Mouse (Mus musculus): ENCODE measurements at regions not wholly inside any gene's neighbourhood (a gene's known extent, or its start where the extent isn't known, plus 50 kb on each side); places are given as distances from the start of the nearest gene placed in this dataset.
A peak's percentile ranks its signal among the peaks of the same experiment; 100 is the strongest.

DNA sequence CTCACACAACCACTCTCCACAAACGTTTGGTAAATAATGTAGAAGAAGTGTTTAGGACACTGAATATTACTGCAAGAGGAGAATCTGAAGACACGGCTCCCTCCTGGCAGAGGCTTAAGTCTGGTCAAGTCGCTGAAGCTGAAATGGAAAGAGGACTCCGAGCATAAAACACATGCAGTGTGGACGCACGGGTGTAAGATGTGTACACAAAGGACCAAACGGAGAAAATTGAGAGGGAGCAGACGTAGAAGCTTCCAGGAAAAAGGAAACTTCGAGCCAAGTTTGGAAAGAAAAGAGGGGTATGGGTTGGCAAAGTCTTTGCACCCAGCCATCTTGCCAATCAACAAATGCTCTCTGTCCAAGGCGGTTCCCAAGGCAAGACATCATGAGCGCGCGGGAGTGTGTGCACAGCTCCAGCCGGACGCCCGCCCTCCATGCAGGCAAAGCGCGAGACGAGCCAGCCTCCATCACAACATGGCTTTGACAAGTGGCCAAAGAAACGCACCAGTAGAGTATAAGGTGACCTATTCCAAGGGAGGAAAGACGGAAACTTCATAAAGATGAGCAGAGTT lies 465.0 kb upstream of the Pou3f3 start:
- DNase-seq (ENCODE audit: low spot score in 2 of 2): no peak

DNA sequence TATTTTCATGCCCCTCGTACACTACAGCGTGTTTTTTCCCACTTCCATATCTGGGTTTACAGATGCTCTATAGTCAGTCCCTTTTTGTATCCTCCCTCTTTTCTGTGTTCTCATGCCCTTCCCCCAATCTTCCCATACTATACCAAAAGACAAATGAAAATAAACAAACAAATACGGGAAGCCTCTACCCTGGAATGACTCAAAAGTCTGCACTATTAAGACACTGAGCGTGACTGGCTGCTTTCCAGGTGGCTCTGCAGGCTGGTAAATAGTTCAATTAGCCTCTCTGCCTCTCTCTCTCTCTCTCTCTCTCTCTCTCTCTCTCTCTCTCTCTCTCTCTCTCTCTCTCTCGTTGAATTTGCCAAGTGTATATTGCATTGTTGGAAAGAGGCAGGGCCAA lies 464.5 kb upstream of the Pou3f3 start:
- no peak for DNase-seq (ENCODE audit: low spot score in 2 of 2)

- no peak for DNase-seq (ENCODE audit: low spot score in 2 of 2)
Measured at GRCm38 (mm10) chr1:42231897-42232296, 463.7 kb upstream of the Pou3f3 start.

GRCm38 (mm10) chr1:42232716-42233115 lies 462.9 kb upstream of the Pou3f3 start:
- DNase-seq (ENCODE audit: low spot score in 2 of 2): no peak

DNA sequence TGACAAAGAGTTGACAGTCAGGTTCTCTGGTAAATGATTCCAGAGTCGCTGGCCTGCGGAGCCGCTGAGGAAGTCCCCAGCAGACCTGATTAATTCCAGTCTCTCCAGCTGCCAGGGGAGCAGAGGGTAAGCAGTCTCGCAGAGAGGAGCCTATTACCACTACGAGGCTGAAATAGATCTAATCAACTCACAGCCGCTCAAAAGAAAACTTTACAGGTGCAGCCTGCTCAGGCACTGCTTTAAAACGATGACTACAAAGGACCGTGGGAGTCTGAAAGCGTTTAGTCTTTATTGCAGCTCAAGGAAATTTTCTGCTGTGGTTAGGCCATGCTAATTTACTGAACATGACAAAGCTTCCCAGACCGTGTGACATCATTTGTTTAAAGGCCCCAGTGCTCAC lies 462.3 kb upstream of the Pou3f3 start:
- DNase-seq (ENCODE audit: low spot score in 2 of 2): no peak

GRCm38 (mm10) chr1:42236466-42237010 lies 459.0 kb upstream of the Pou3f3 start:
- DNase-seq (ENCODE audit: low spot score in 2 of 2): no peak

- DNase-seq (ENCODE audit: low spot score in 2 of 2): no peak
Measured at GRCm38 (mm10) chr1:42238408-42238807, 457.2 kb upstream of the Pou3f3 start.

GRCm38 (mm10) chr1:42241172-42241571 lies 454.4 kb upstream of the Pou3f3 start:
- no peak for DNase-seq (ENCODE audit: low spot score in 2 of 2)

- DNase-seq (ENCODE audit: low spot score in 2 of 2): no peak
Measured at GRCm38 (mm10) chr1:42241601-42242220, 453.9 kb upstream of the Pou3f3 start.

GRCm38 (mm10) chr1:42242586-42243457 lies 452.7 kb upstream of the Pou3f3 start:
- DNase-seq (ENCODE audit: low spot score in 2 of 2): no peak

GRCm38 (mm10) chr1:42243458-42243855 lies 452.1 kb upstream of the Pou3f3 start:
- DNase-seq (ENCODE audit: low spot score in 2 of 2): peak in 1 of 2 experiments; percentile 29

GRCm38 (mm10) chr1:42243878-42244277 lies 451.7 kb upstream of the Pou3f3 start:
- no peak for DNase-seq (ENCODE audit: low spot score in 2 of 2)

DNA sequence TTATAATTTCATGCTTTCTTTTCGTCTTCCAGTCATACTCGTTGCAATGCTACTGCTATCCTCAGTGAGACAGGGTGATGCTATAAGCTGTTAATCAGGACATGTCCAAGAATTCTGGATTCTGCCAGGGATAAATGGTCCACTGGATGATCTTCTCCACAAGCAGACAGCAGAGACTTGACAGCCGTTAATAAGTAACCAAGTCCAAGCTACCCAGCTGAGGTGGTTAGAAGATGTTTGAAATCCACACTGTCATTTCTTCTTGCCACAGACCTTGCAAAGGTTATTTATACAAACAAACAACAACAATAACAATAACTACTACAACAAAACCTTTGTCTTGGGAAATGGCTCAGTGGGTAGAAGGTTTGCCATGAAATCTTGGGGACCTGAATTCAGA lies 443.2 kb upstream of the Pou3f3 start:
- no peak for DNase-seq (ENCODE audit: low spot score in 2 of 2)

GRCm38 (mm10) chr1:42253786-42254185 lies 441.8 kb upstream of the Pou3f3 start:
- no peak for DNase-seq (ENCODE audit: low spot score in 2 of 2)

DNA sequence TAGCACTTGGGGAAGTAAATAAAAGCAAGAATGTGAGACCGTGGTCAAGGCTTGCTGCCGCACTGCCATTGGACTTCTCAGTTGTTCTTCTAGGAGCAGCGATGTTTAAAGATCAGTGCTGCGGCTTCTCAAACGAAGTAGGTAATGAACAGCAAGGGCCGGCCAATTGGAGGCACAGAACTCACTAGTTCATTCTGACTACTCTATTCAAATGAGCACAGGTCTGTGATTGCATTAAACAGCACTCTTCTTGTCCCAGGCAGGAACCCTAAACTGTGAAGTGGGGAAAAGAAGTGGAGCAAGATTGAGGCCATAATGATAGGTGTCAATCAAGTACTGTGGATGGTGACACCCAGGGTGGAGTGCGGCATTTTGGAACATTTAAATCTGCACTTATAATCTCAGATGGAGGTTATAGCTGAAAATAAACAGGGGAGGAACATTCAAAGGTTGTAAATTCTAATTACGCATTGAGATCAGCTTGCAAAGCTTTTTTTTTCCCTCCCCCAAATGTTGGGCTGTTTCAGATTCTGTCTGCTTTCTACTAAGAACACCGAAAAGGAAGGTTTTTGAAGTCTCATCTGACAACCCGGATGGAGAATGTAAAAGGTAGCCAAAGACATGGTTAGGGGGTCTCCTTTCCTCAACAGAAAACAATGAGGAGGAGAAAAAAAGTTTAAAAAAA lies 438.5 kb upstream of the Pou3f3 start:
- no peak for DNase-seq (ENCODE audit: low spot score in 2 of 2)

- DNase-seq (ENCODE audit: low spot score in 2 of 2): no peak
Measured at GRCm38 (mm10) chr1:42257801-42258593, 437.6 kb upstream of the Pou3f3 start.

- no peak for DNase-seq (ENCODE audit: low spot score in 2 of 2)
Measured at GRCm38 (mm10) chr1:42258594-42258910, 437.0 kb upstream of the Pou3f3 start.

GRCm38 (mm10) chr1:42259216-42259977 lies 436.2 kb upstream of the Pou3f3 start:
- DNase-seq (ENCODE audit: low spot score in 2 of 2): no peak

DNA sequence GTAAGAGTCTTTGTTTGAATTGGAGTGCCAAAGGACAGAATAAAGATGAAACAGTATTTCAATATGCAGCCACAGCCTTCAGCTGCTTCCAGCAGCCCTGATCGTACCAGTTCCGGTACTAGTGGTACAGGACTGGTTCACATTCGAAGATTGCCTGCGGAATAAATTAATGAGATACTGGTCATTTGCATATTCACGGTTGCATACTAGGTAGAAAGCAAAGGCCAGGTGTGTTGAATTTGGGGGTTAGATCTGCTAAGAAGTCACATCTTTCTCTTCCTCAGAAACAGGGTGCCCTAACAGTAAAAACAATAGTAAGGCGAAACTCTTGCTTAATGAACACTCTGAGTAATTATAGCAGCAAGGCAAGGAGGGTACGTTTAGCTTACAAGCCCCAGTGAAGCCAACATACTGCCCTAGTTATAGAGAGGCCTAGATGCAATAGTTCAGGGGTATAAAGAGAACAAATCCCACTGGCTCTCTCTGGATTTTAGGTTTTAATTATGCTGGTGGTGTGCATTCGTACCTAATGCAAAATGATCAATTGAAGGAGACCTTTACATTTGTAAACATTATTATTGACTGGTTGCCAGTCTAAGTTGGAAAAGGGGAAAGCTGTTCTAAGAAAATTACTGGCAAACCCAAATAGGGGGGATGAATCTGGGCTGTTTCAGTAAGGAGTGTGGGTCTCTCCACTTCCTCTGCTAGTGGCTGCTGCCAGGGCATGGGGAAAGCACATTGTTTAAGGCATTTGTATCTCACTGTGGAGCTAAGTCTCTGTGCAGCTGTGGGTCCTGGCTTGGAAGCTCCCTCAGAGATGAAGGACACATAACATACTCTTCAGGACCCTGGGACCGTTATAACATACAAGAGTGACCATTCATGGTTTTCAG lies 435.3 kb upstream of the Pou3f3 start:
- DNase-seq (ENCODE audit: low spot score in 2 of 2): no peak
